Mouse (Mus musculus): ENCODE results near the gene Ankrd28. TPM values are rescaled to one million over a fixed set of nuclear protein-coding genes. Genes with fewer than 3 reads are reported as not detected.

Gene Ankrd28
- 8.5 and 9.0 TPM in 2 replicates for polyA plus RNA-seq (2015; fragmentation: Nextera tagmentation; extraction: Ambion mirVana)

GRCm38 (mm10) chr14:31830571-31831369 lies at the start of gene Ankrd28:
Gene Ankrd28, minus strand, starts transcription at chr14:31830651.

Other genes with a start within 250 kb of the Ankrd28 start
- gene Colq, start 239.3 kb downstream of the Ankrd28 start, polyA plus RNA-seq (2015; fragmentation: Nextera tagmentation; extraction: Ambion mirVana), result 0.20 and 0.44 TPM in 2 replicates
- gene Gm49387, start 189.8 kb downstream of the Ankrd28 start, polyA plus RNA-seq (2015; fragmentation: Nextera tagmentation; extraction: Ambion mirVana), result 1.8 TPM in 1 of 2 replicates, not detected in the other
- gene Btd, start 189.6 kb downstream of the Ankrd28 start, polyA plus RNA-seq (2015; fragmentation: Nextera tagmentation; extraction: Ambion mirVana), result 21.7 and 25.6 TPM in 2 replicates
- 10.5 and 12.6 TPM in 2 replicates for gene Hacl1, start 189.4 kb downstream of the Ankrd28 start, polyA plus RNA-seq (2015; fragmentation: Nextera tagmentation; extraction: Ambion mirVana)
- gene Galnt15, start 198.3 kb upstream of the Ankrd28 start, polyA plus RNA-seq (2015; fragmentation: Nextera tagmentation; extraction: Ambion mirVana), result 0.65 and 0.78 TPM in 2 replicates